Comparison of ENCODE assay signal across 9 mouse cellular contexts in the genomic region with DNA sequence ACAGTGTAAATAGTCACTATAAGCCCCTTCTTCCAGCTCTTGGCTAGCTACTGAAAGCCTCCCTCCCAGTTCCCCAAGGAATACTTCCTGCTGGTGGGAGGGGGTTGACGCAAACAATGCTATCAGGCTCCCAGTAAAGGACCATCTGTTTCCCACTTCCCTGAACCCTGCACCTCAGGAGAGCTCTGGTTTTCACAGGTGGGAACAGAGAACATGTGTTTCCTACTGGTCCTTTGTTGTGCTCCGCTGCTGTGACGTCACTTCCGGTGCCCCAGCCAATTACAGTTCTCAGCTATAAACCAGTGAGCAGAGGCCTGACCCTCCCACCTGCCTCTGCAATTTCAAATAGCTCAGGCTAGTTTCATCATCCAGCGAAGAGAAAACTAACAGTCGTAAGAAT. TPM values are rescaled to one million over a fixed set of nuclear protein-coding genes. Genes with fewer than 3 reads are reported as not detected.
DNase-seq lines count a peak whose midpoint lies in the region; ATAC-seq and TF ChIP-seq lines count a peak whose summit lies in the region.
"Had no signal": no experiment of that assay in that cellular context is flagged by ENCODE, and none has a peak within 500 bp of the region (broad histone marks: within the 10 kb centered on the region; RNA-seq: fewer than 3 reads in every experiment).

A gene (minus strand): TSS at position 206 of the 400 bp plus-strand sequence.

- H3K9me3 ChIP-seq in midbrain, embryonic 11.5 days (ENCODE audit: control insufficient read depth, low read length), result no peaks in the 10 kb centered on the region
- no peaks in the 10 kb centered on the region for H3K9me3 ChIP-seq in midbrain, embryonic 10.5 days (replicated peaks)
- no peaks in the 10 kb centered on the region for H3K9me3 ChIP-seq in intestine, postnatal 0 days (ENCODE audit: control insufficient read depth)

- 91% methylated on average over 6 of the region's 6 CpGs for WGBS in midbrain, embryonic 11.5 days
- WGBS in midbrain, embryonic 10.5 days, result 80% methylated on average over 6 of the region's 6 CpGs
- 68% methylated on average over 6 of the region's 6 CpGs for WGBS in intestine, postnatal 0 days

- ATAC-seq in midbrain, embryonic 11.5 days (ENCODE audit: low FRiP score), result peak; percentile 22; the same call in 1 of the 2 replicates
- ATAC-seq in intestine, postnatal 0 days, result peak; percentile 22; the same call in 1 of the 2 replicates
- ATAC-seq in cerebellum, adult (ENCODE audit: insufficient number of reproducible peaks, low FRiP score, low TSS enrichment), result no peak
- ATAC-seq: Patski had no signal

- no peak for DNase-seq in midbrain, embryonic 11.5 days (ENCODE audit: low spot score, missing footprints)
- no peak for DNase-seq in midbrain, embryonic 10.5 days (ENCODE audit: low spot score)
- peak; percentile 83 for DNase-seq in heart, adult 8-10 months (ENCODE audit: low spot score)
- peak; percentile 78 for DNase-seq in lung, postnatal 10 days
- DNase-seq in retina, postnatal 1 day, result no peak
- DNase-seq in layer of hippocampus, adult 11-12 months (ENCODE audit: low spot score), result no peak

- no peak for TF ChIP-seq CTCF in intestine, postnatal 0 days (IDR thresholded peaks at IDR 0.05; ENCODE audit: low read depth)

- no peaks in the 10 kb centered on the region for H3K36me3 ChIP-seq in midbrain, embryonic 11.5 days (ENCODE audit: control insufficient read depth, insufficient read depth, low read length)
- H3K36me3 ChIP-seq in midbrain, embryonic 10.5 days, result no peaks in the 10 kb centered on the region
- no peaks in the 10 kb centered on the region for H3K36me3 ChIP-seq in intestine, postnatal 0 days (ENCODE audit: control insufficient read depth, insufficient read depth)

- no peak within 1 kb of the TSS for H3K27ac ChIP-seq in midbrain, embryonic 11.5 days (ENCODE audit: low read depth, low read length)
- H3K27ac ChIP-seq in midbrain, embryonic 10.5 days (replicated peaks), result no peak within 1 kb of the TSS
- H3K27ac ChIP-seq in intestine, postnatal 0 days (ENCODE audit: low read depth, low read length), result no peak within 1 kb of the TSS

- no peak within 1 kb of the TSS for H3K4me3 ChIP-seq in midbrain, embryonic 11.5 days (ENCODE audit: low read depth, low read length)
- no peak within 1 kb of the TSS for H3K4me3 ChIP-seq in midbrain, embryonic 10.5 days
- H3K4me3 ChIP-seq in intestine, postnatal 0 days (ENCODE audit: low read depth, low read length), result no peak within 1 kb of the TSS

- no peak within 1 kb of the TSS for H3K4me2 ChIP-seq in midbrain, embryonic 11.5 days
- H3K4me2 ChIP-seq in intestine, postnatal 0 days (replicated peaks; ENCODE audit: low read depth), result no peak within 1 kb of the TSS

- no peak within 1 kb of the TSS for H3K9ac ChIP-seq in midbrain, embryonic 11.5 days (ENCODE audit: low read length)
- H3K9ac ChIP-seq in intestine, postnatal 0 days (ENCODE audit: low read depth, low read length), result no peak within 1 kb of the TSS

- no peaks in the 10 kb centered on the region for H3K27me3 ChIP-seq in midbrain, embryonic 11.5 days (ENCODE audit: control insufficient read depth, insufficient read depth, low read length)
- H3K27me3 ChIP-seq in midbrain, embryonic 10.5 days (ENCODE audit: low read depth, poor library complexity, severe bottlenecking), result no peaks in the 10 kb centered on the region
- no peaks in the 10 kb centered on the region for H3K27me3 ChIP-seq in intestine, postnatal 0 days (replicated peaks; ENCODE audit: control insufficient read depth, insufficient read depth, low read length)

- H3K4me1 ChIP-seq in midbrain, embryonic 11.5 days (ENCODE audit: control insufficient read depth, insufficient read depth, low read length), result no peaks in the 10 kb centered on the region
- H3K4me1 ChIP-seq in midbrain, embryonic 10.5 days, result no peaks in the 10 kb centered on the region
- H3K4me1 ChIP-seq in intestine, postnatal 0 days (replicated peaks; ENCODE audit: control insufficient read depth, insufficient read depth, low read length), result no peaks in the 10 kb centered on the region

RNA-seq across cellular contexts. Expression of the gene that starts here (rescaled TPM):
- polyA plus RNA-seq in midbrain, embryonic 11.5 days (2014; fragmentation: Nextera tagmentation; extraction: Ambion mirVana), result 0.25 and 0.31 TPM in 2 replicates
- polyA plus RNA-seq in midbrain, embryonic 10.5 days (2016; fragmentation: Nextera tagmentation; extraction: Ambion mirVana), result 0.36 and 0.47 TPM in 2 replicates
- total RNA-seq in heart, adult 8-10 months (2022), result 1 to 10 TPM in 1 of 4 experiments, under 1 TPM in 3; 0.25 to 2.3 (median 0.72) TPM
- polyA plus RNA-seq in intestine, postnatal 0 days (2015; fragmentation: Nextera tagmentation; extraction: Ambion mirVana), result 0.07 and 0.14 TPM in 2 replicates
- polyA plus RNA-seq: Patski had no signal

Comparison
In these comparisons a context has a peak if more than half of its experiments do, and no peak if none do; other contexts are left out.
1. Peak in ATAC-seq in midbrain, embryonic 11.5 days; RNA of the gene not detected or under 1 TPM.
2. Peak in ATAC-seq in intestine, postnatal 0 days; RNA of the gene not detected or under 1 TPM.
3. DNase-seq: peak in heart, adult 8-10 months (single experiment) and lung, postnatal 10 days (single experiment); none in midbrain, embryonic 11.5 days (single experiment), midbrain, embryonic 10.5 days (single experiment), retina, postnatal 1 day (single experiment) and layer of hippocampus, adult 11-12 months (single experiment).